Comparison of ENCODE assay signal across 24 mouse cellular contexts in genomic region chr14:79642063-79642462, GRCm38 (mm10). TPM values are rescaled to one million over a fixed set of nuclear protein-coding genes. Genes with fewer than 3 reads are reported as not detected.
"Had no signal": no experiment of that assay in that cellular context is flagged by ENCODE, and none has a peak within 500 bp of the region (broad histone marks: within the 10 kb centered on the region; RNA-seq: fewer than 3 reads in every experiment).

No protein-coding gene starts in this region.

- H3K4me2 ChIP-seq: kidney, embryonic 15.5 days; limb, embryonic 13.5 days; liver, embryonic 11.5 days; liver, embryonic 15.5 days; lung, embryonic 15.5 days; midbrain, embryonic 13.5 days; neural tube, embryonic 13.5 days had no signal

- H3K27me3 ChIP-seq: midbrain, embryonic 13.5 days; neural tube, embryonic 13.5 days had no signal

- H3K27ac ChIP-seq: kidney, embryonic 15.5 days; limb, embryonic 10.5 days; limb, embryonic 13.5 days; liver, embryonic 15.5 days; lung, embryonic 15.5 days; midbrain, embryonic 10.5 days; midbrain, embryonic 13.5 days; neural tube, embryonic 13.5 days had no signal

- H3K9me3 ChIP-seq: kidney, embryonic 15.5 days; limb, embryonic 10.5 days; limb, embryonic 13.5 days; liver, embryonic 15.5 days; lung, embryonic 15.5 days; megakaryocyte, embryonic 14.5 days; midbrain, embryonic 10.5 days; midbrain, embryonic 13.5 days; neural tube, embryonic 13.5 days had no signal

- H3K36me3 ChIP-seq: kidney, embryonic 15.5 days; limb, embryonic 10.5 days; limb, embryonic 13.5 days; liver, embryonic 15.5 days; lung, embryonic 15.5 days; midbrain, embryonic 10.5 days; midbrain, embryonic 13.5 days; neural tube, embryonic 13.5 days had no signal

- ATAC-seq: hindbrain, embryonic 16.5 days; midbrain, embryonic 13.5 days; midbrain, embryonic 16.5 days had no signal

- H3K9ac ChIP-seq: kidney, embryonic 15.5 days; limb, embryonic 13.5 days; liver, embryonic 15.5 days; lung, embryonic 15.5 days; midbrain, embryonic 13.5 days; neural tube, embryonic 13.5 days had no signal

- H3K4me3 ChIP-seq: kidney, embryonic 15.5 days; limb, embryonic 10.5 days; limb, embryonic 13.5 days; liver, embryonic 15.5 days; lung, embryonic 15.5 days; megakaryocyte, embryonic 14.5 days; midbrain, embryonic 10.5 days; midbrain, embryonic 13.5 days; myocyte; neural tube, embryonic 13.5 days had no signal

- DNase-seq: kidney, adult 11 months; kidney, adult 8-10 months; kidney, postnatal 10 days; kidney, postnatal 36 days; retina, postnatal 1 day; thymus, adult 18-20 months; thymus, postnatal 36 days had no signal

- H3K4me1 ChIP-seq: liver, embryonic 15.5 days; lung, embryonic 15.5 days had no signal

RNA-seq across cellular contexts. Expression of gene Cnmd, which starts 19.9 kb away (rescaled TPM):
- total RNA-seq: monocyte, adult 5-6 weeks; neutrophil, adult 5-6 weeks had no signal
- polyA plus RNA-seq: myocyte; small intestine, adult 2 months; spleen, adult 2 months had no signal
